Mouse (Mus musculus): ENCODE measurements around the gene Noct. TPM values are rescaled to one million over a fixed set of nuclear protein-coding genes. Genes with fewer than 3 reads are reported as not detected.

Gene Noct
- polyA plus RNA-seq, 1 experiment: 10.8 TPM

- Histone ChIP-seq H3K4me3 (ENCODE audit: insufficient read depth, poor library complexity, severe bottlenecking) (no peak overlapping the region), H3K27me3 (ENCODE audit: control insufficient read depth, insufficient read depth, insufficient read length) (no peaks in the 10 kb centered on the region), H3K36me3 (ENCODE audit: control insufficient read depth, insufficient read depth) (peaks cover 20% of the 10 kb centered on the region), H3K79me3 (ENCODE audit: low read depth) (peaks cover 68% of the 10 kb centered on the region), H3ac (ENCODE audit: control insufficient read depth, insufficient read length, low read depth) (no peak overlapping the region), H3K79me2 (ENCODE audit: control insufficient read depth, insufficient read depth) (peaks cover 100% of the 10 kb centered on the region)
- TF ChIP-seq FOSL1 (IDR thresholded peaks at IDR 0.05; ENCODE audit: insufficient read depth, low read length, poor library complexity, severe bottlenecking) (no peak), MYOD1 (IDR thresholded peaks at IDR 0.05; ENCODE audit: control insufficient read depth, insufficient read length, low read depth) (no peak), USF1 (IDR thresholded peaks at IDR 0.05; ENCODE audit: low read depth) (no peak), MAX (IDR thresholded peaks at IDR 0.05) (no peak), CTCF (IDR thresholded peaks at IDR 0.05; ENCODE audit: control insufficient read depth, insufficient read depth, insufficient read length) (no peak), MYOG (IDR thresholded peaks at IDR 0.05; ENCODE audit: control insufficient read depth, extremely low read depth, insufficient read length) (no peak), CEBPB (IDR thresholded peaks at IDR 0.05; ENCODE audit: low read depth) (no peak)
These were observed 6.0 kb downstream of the Noct start for GRCm38 (mm10) chr3:51230146-51230835.

- no peak for TF ChIP-seq MAX (IDR thresholded peaks at IDR 0.05)
- no peak for TF ChIP-seq USF1 (IDR thresholded peaks at IDR 0.05; ENCODE audit: low read depth)
- Histone ChIP-seq H3K27me3 (ENCODE audit: control insufficient read depth, insufficient read depth, insufficient read length) (no peaks in the 10 kb centered on the region), H3K79me3 (ENCODE audit: low read depth) (peaks cover 64% of the 10 kb centered on the region), H3K36me3 (ENCODE audit: control insufficient read depth, insufficient read depth) (peaks cover 20% of the 10 kb centered on the region), H3ac (ENCODE audit: control insufficient read depth, insufficient read length, low read depth) (no peak overlapping the region), H3K79me2 (ENCODE audit: control insufficient read depth, insufficient read depth) (peaks cover 100% of the 10 kb centered on the region), H3K4me3 (ENCODE audit: insufficient read depth, poor library complexity, severe bottlenecking) (no peak overlapping the region)
These were observed 6.6 kb downstream of the Noct start for GRCm38 (mm10) chr3:51230886-51231285.

- Histone ChIP-seq H3K36me3 (ENCODE audit: control insufficient read depth, insufficient read depth) (peaks cover 20% of the 10 kb centered on the region), H3K79me3 (ENCODE audit: low read depth) (peaks cover 63% of the 10 kb centered on the region), H3K4me3 (ENCODE audit: insufficient read depth, poor library complexity, severe bottlenecking) (no peak overlapping the region), H3ac (ENCODE audit: control insufficient read depth, insufficient read length, low read depth) (no peak overlapping the region), H3K27me3 (ENCODE audit: control insufficient read depth, insufficient read depth, insufficient read length) (no peaks in the 10 kb centered on the region), H3K79me2 (ENCODE audit: control insufficient read depth, insufficient read depth) (peaks cover 99% of the 10 kb centered on the region)
- TF ChIP-seq CTCF (IDR thresholded peaks at IDR 0.05; ENCODE audit: control insufficient read depth, insufficient read depth, insufficient read length): no peak
- no peak for TF ChIP-seq USF1 (IDR thresholded peaks at IDR 0.05; ENCODE audit: low read depth)
- no peak for TF ChIP-seq MAX (IDR thresholded peaks at IDR 0.05)
- TF ChIP-seq CEBPB (IDR thresholded peaks at IDR 0.05; ENCODE audit: low read depth): no peak
- no peak for TF ChIP-seq FOSL1 (IDR thresholded peaks at IDR 0.05; ENCODE audit: insufficient read depth, low read length, poor library complexity, severe bottlenecking)
- TF ChIP-seq MYOG (IDR thresholded peaks at IDR 0.05; ENCODE audit: control insufficient read depth, extremely low read depth, insufficient read length): no peak
- no peak for TF ChIP-seq MYOD1 (IDR thresholded peaks at IDR 0.05; ENCODE audit: control insufficient read depth, insufficient read length, low read depth)
These were observed 7.3 kb downstream of the Noct start for GRCm38 (mm10) chr3:51231499-51231898.

GRCm38 (mm10) chr3:51232205-51232910, 8.1 kb downstream of the Noct start:
- no peak overlapping the region for H3K4me3 ChIP-seq (ENCODE audit: insufficient read depth, poor library complexity, severe bottlenecking)
- H3K36me3 ChIP-seq (ENCODE audit: control insufficient read depth, insufficient read depth): peaks cover 19% of the 10 kb centered on the region
- no peak overlapping the region for H3ac ChIP-seq (ENCODE audit: control insufficient read depth, insufficient read length, low read depth)
- no peak for TF ChIP-seq USF1 (IDR thresholded peaks at IDR 0.05; ENCODE audit: low read depth)
- TF ChIP-seq CTCF (IDR thresholded peaks at IDR 0.05; ENCODE audit: control insufficient read depth, insufficient read depth, insufficient read length): no peak
- TF ChIP-seq MYOG (IDR thresholded peaks at IDR 0.05; ENCODE audit: control insufficient read depth, extremely low read depth, insufficient read length): no peak
- no peak for TF ChIP-seq CEBPB (IDR thresholded peaks at IDR 0.05; ENCODE audit: low read depth)
- TF ChIP-seq MAX (IDR thresholded peaks at IDR 0.05): no peak
- TF ChIP-seq MYOD1 (IDR thresholded peaks at IDR 0.05; ENCODE audit: control insufficient read depth, insufficient read length, low read depth): no peak
- no peak for TF ChIP-seq FOSL1 (IDR thresholded peaks at IDR 0.05; ENCODE audit: insufficient read depth, low read length, poor library complexity, severe bottlenecking)
- peaks cover 60% of the 10 kb centered on the region for H3K79me3 ChIP-seq (ENCODE audit: low read depth)
- H3K79me2 ChIP-seq (ENCODE audit: control insufficient read depth, insufficient read depth): peaks cover 99% of the 10 kb centered on the region
- H3K27me3 ChIP-seq (ENCODE audit: control insufficient read depth, insufficient read depth, insufficient read length): no peaks in the 10 kb centered on the region

GRCm38 (mm10) chr3:51233474-51233873, 9.2 kb downstream of the Noct start:
- no peak overlapping the region for H3ac ChIP-seq (ENCODE audit: control insufficient read depth, insufficient read length, low read depth)
- H3K4me3 ChIP-seq (ENCODE audit: insufficient read depth, poor library complexity, severe bottlenecking): no peak overlapping the region
- peaks cover 99% of the 10 kb centered on the region for H3K79me2 ChIP-seq (ENCODE audit: control insufficient read depth, insufficient read depth)
- H3K79me3 ChIP-seq (ENCODE audit: low read depth): peaks cover 53% of the 10 kb centered on the region
- H3K36me3 ChIP-seq (ENCODE audit: control insufficient read depth, insufficient read depth): peaks cover 13% of the 10 kb centered on the region
- H3K27me3 ChIP-seq (ENCODE audit: control insufficient read depth, insufficient read depth, insufficient read length): no peaks in the 10 kb centered on the region
- no peak for TF ChIP-seq CTCF (IDR thresholded peaks at IDR 0.05; ENCODE audit: control insufficient read depth, insufficient read depth, insufficient read length)
- TF ChIP-seq MYOG (IDR thresholded peaks at IDR 0.05; ENCODE audit: control insufficient read depth, extremely low read depth, insufficient read length): no peak
- TF ChIP-seq FOSL1 (IDR thresholded peaks at IDR 0.05; ENCODE audit: insufficient read depth, low read length, poor library complexity, severe bottlenecking): no peak
- no peak for TF ChIP-seq MAX (IDR thresholded peaks at IDR 0.05)
- no peak for TF ChIP-seq CEBPB (IDR thresholded peaks at IDR 0.05; ENCODE audit: low read depth)
- TF ChIP-seq USF1 (IDR thresholded peaks at IDR 0.05; ENCODE audit: low read depth): no peak
- TF ChIP-seq MYOD1 (IDR thresholded peaks at IDR 0.05; ENCODE audit: control insufficient read depth, insufficient read length, low read depth): no peak
